Mouse (Mus musculus): ENCODE data around the gene Coq2. TPM values are rescaled to one million over a fixed set of nuclear protein-coding genes. Genes with fewer than 3 reads are reported as not detected.

Coq2 gene
- polyA plus RNA-seq, 1 experiment = 43.1 TPM

- DNase-seq (ENCODE audit: low read depth in 1 of 2, low spot score in 2 of 2) = no peak
- WGBS = 51% methylated on average over 6 of the region's 6 CpGs
- Histone ChIP-seq H3K27ac (ENCODE audit: insufficient read depth, low read length) (peak overlapping the region; percentile 21; the same call in 1 of the 2 replicates), H3K27me3 (ENCODE audit: control insufficient read depth, insufficient read depth, low read length) (no peaks in the 10 kb centered on the region), H3K36me3 (ENCODE audit: control insufficient read depth, insufficient read depth, low read length) (peaks cover 1% of the 10 kb centered on the region; the same call in 1 of the 2 replicates), H3K4me1 (ENCODE audit: control insufficient read depth, insufficient read depth, insufficient read length) (peaks cover 7% of the 10 kb centered on the region; the same call in 1 of the 2 replicates), H3K4me3 (ENCODE audit: extremely low read depth, insufficient read depth, insufficient read length) (no peak overlapping the region)
- TF ChIP-seq CTCF (IDR thresholded peaks at IDR 0.05; ENCODE audit: extremely low read depth, insufficient read depth, insufficient read length, insufficient replicate concordance) (no peak), POLR2A (IDR thresholded peaks at IDR 0.05; ENCODE audit: low read depth, low read length) (no peak)
Measured at GRCm38 (mm10) chr5:100680542-100680933, 5.6 kb upstream of the Coq2 start.

GRCm38 (mm10) chr5:100679911-100680541 is 5.1 kb upstream of the Coq2 start:
- peaks cover 7% of the 10 kb centered on the region; the same call in 1 of the 2 replicates for H3K4me1 ChIP-seq (ENCODE audit: control insufficient read depth, insufficient read depth, insufficient read length)
- H3K27me3 ChIP-seq (ENCODE audit: control insufficient read depth, insufficient read depth, low read length) = no peaks in the 10 kb centered on the region
- no peak overlapping the region; the same call in 1 of the 2 replicates for H3K4me3 ChIP-seq (ENCODE audit: extremely low read depth, insufficient read depth, insufficient read length)
- DNase-seq (ENCODE audit: low read depth in 1 of 2, low spot score in 2 of 2) = peak; percentile 44 to 66
- H3K36me3 ChIP-seq (ENCODE audit: control insufficient read depth, insufficient read depth, low read length) = peaks cover 1% of the 10 kb centered on the region; the same call in 1 of the 2 replicates
- WGBS = 53% methylated on average over 18 of the region's 18 CpGs
- peak overlapping the region; percentile 80 for H3K27ac ChIP-seq (ENCODE audit: insufficient read depth, low read length)
- TF ChIP-seq POLR2A (IDR thresholded peaks at IDR 0.05; ENCODE audit: low read depth, low read length) (no peak), CTCF (IDR thresholded peaks at IDR 0.05; ENCODE audit: extremely low read depth, insufficient read depth, insufficient read length, insufficient replicate concordance) (no peak)

DNA sequence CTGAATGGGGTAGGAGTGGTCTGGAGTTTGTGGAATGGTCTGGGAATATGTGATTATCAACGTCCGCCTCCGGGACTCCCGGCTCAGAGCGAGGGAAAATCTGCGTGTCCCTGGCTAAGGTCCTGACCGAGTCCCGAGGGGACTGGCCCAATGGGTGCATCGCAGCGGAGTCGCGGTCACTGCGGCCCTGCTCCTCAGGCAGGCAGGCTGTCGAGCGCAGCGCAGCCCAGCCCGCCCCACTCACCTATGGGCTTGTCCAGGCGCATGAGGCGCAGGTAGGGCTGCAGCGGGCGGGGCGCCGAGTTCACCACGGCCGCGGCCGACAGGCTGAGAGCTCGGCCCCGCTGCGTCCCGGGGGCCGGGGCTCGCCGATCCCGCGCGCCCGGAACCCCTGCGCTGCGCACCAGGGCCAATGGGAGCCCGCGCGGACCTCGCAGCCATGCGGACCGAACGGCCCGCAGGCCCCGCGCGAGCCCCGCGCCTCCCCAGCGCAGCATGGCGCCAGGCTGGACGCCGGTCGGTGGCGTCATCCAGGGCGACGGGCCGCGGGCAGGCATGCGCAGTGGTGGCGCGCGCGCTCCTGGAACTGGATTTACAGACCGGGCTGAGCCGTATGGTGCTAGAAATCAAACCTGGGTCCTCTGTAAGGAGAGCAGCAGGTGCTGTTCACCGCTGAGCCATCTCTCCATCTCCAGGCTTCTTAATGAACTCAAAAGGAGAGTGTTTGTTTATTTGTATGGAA is 1.0 kb downstream of the Coq2 start:
- Histone ChIP-seq H3K27ac (ENCODE audit: insufficient read depth, low read length) (no peak overlapping the region), H3K36me3 (ENCODE audit: control insufficient read depth, insufficient read depth, low read length) (no peaks in the 10 kb centered on the region), H3K27me3 (ENCODE audit: control insufficient read depth, insufficient read depth, low read length) (no peaks in the 10 kb centered on the region), H3K4me1 (ENCODE audit: control insufficient read depth, insufficient read depth, insufficient read length) (no peaks in the 10 kb centered on the region; the same call in 1 of the 2 replicates), H3K4me3 (ENCODE audit: extremely low read depth, insufficient read depth, insufficient read length) (peak overlapping the region; percentile 73)
- TF ChIP-seq CTCF (IDR thresholded peaks at IDR 0.05; ENCODE audit: extremely low read depth, insufficient read depth, insufficient read length, insufficient replicate concordance) = no peak
- TF ChIP-seq POLR2A (IDR thresholded peaks at IDR 0.05; ENCODE audit: low read depth, low read length) = peak; percentile 78
- WGBS = under 1% methylated on average over 71 of the region's 71 CpGs
- DNase-seq (ENCODE audit: low read depth in 1 of 2, low spot score in 2 of 2) = peak; percentile 52 to 85

GRCm38 (mm10) chr5:100672403-100672802 is 2.5 kb downstream of the Coq2 start:
- Histone ChIP-seq H3K4me3 (ENCODE audit: extremely low read depth, insufficient read depth, insufficient read length) (no peak overlapping the region), H3K27ac (ENCODE audit: insufficient read depth, low read length) (no peak overlapping the region), H3K4me1 (ENCODE audit: control insufficient read depth, insufficient read depth, insufficient read length) (no peaks in the 10 kb centered on the region; the same call in 1 of the 2 replicates), H3K27me3 (ENCODE audit: control insufficient read depth, insufficient read depth, low read length) (no peaks in the 10 kb centered on the region), H3K36me3 (ENCODE audit: control insufficient read depth, insufficient read depth, low read length) (no peaks in the 10 kb centered on the region; the same call in 1 of the 2 replicates)
- TF ChIP-seq POLR2A (IDR thresholded peaks at IDR 0.05; ENCODE audit: low read depth, low read length) = no peak
- TF ChIP-seq CTCF (IDR thresholded peaks at IDR 0.05; ENCODE audit: extremely low read depth, insufficient read depth, insufficient read length, insufficient replicate concordance) = no peak
- 79% methylated on average over 4 of the region's 4 CpGs for WGBS
- no peak for DNase-seq (ENCODE audit: low read depth in 1 of 2, low spot score in 2 of 2)

DNA sequence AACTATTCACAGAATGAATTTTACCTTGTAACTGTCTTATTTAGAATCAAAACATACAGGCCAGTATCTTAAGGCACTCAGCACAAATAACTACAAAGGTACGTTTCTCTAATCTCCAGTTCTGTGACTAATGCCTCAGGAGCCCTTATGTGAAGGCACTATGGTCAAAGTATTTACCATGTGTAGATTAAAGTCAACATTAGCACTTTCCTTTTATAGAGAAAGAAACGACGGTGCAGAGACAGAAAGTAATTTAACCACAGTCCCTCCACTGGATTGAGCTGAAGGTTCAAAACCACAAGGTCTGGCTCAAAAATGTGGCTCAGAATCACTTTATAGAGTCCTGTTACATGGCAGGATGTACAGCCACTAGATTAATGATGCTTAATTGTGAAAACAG is 3.0 kb downstream of the Coq2 start:
- DNase-seq (ENCODE audit: low read depth in 1 of 2, low spot score in 2 of 2) = no peak
- Histone ChIP-seq H3K4me3 (ENCODE audit: extremely low read depth, insufficient read depth, insufficient read length) (no peak overlapping the region), H3K27me3 (ENCODE audit: control insufficient read depth, insufficient read depth, low read length) (no peaks in the 10 kb centered on the region), H3K36me3 (ENCODE audit: control insufficient read depth, insufficient read depth, low read length) (peaks cover 2% of the 10 kb centered on the region; the same call in 1 of the 2 replicates), H3K27ac (ENCODE audit: insufficient read depth, low read length) (no peak overlapping the region), H3K4me1 (ENCODE audit: control insufficient read depth, insufficient read depth, insufficient read length) (no peaks in the 10 kb centered on the region; the same call in 1 of the 2 replicates)
- TF ChIP-seq POLR2A (IDR thresholded peaks at IDR 0.05; ENCODE audit: low read depth, low read length) = no peak
- no peak for TF ChIP-seq CTCF (IDR thresholded peaks at IDR 0.05; ENCODE audit: extremely low read depth, insufficient read depth, insufficient read length, insufficient replicate concordance)
- WGBS = 39% methylated on average over 3 of the region's 3 CpGs

DNA sequence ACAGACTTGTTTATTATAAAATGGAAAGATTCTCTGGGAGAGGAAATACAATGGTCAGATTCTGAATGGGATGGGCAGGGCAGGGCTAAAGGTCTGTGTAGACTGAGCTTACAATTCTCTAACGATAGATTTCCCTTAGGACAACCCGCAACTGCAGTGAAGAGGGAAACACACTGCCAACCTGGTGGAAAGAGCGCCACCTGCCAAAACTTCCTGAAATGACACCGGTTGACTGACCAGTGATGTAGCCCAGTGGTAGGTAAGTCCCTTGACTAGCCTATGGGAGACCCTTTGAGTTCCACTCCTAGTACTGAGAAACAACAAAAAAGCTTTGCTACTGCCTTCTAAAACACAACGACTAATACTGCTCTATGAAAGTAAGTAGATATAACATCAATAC is 3.5 kb downstream of the Coq2 start:
- H3K4me3 ChIP-seq (ENCODE audit: extremely low read depth, insufficient read depth, insufficient read length) = no peak overlapping the region
- no peak overlapping the region for H3K27ac ChIP-seq (ENCODE audit: insufficient read depth, low read length)
- WGBS = 38% methylated on average over 5 of the region's 5 CpGs
- DNase-seq (ENCODE audit: low read depth in 1 of 2, low spot score in 2 of 2) = peak in 1 of 2 experiments; percentile 45
- H3K27me3 ChIP-seq (ENCODE audit: control insufficient read depth, insufficient read depth, low read length) = no peaks in the 10 kb centered on the region
- TF ChIP-seq CTCF (IDR thresholded peaks at IDR 0.05; ENCODE audit: extremely low read depth, insufficient read depth, insufficient read length, insufficient replicate concordance) (peak; percentile 40; the same call in 1 of the 2 replicates), POLR2A (IDR thresholded peaks at IDR 0.05; ENCODE audit: low read depth, low read length) (no peak)
- H3K4me1 ChIP-seq (ENCODE audit: control insufficient read depth, insufficient read depth, insufficient read length) = no peaks in the 10 kb centered on the region; the same call in 1 of the 2 replicates
- peaks cover 2% of the 10 kb centered on the region; the same call in 1 of the 2 replicates for H3K36me3 ChIP-seq (ENCODE audit: control insufficient read depth, insufficient read depth, low read length)
